23 mouse cellular contexts compared by ENCODE assay signal in genomic region chr7:6958574-6958973, GRCm38 (mm10). TPM values are rescaled to one million over a fixed set of nuclear protein-coding genes. Genes with fewer than 3 reads are reported as not detected.
"Had no signal": no experiment of that assay in that cellular context is flagged by ENCODE, and none has a peak within 500 bp of the region (broad histone marks: within the 10 kb centered on the region; RNA-seq: fewer than 3 reads in every experiment).

No protein-coding gene starts in this region.

- DNase-seq: kidney, adult 9 months; kidney, postnatal 36 days; left cerebral cortex, postnatal 4 days; lung, adult 18-20 months; lung, postnatal 4 days; midbrain, embryonic 14.5 days; retina, postnatal 1 day; right cerebral cortex, postnatal 4 days; spleen, adult 18-20 months; thymus, adult 2 months; thymus, postnatal 25 days had no signal

- H3K9me3 ChIP-seq: limb, embryonic 13.5 days had no signal

- H3K9ac ChIP-seq: limb, embryonic 13.5 days; liver, embryonic 14.5 days had no signal

- H3K4me2 ChIP-seq: limb, embryonic 13.5 days had no signal

- H3K27ac ChIP-seq: kidney, postnatal 0 days; limb, embryonic 13.5 days; liver, embryonic 14.5 days; midbrain, embryonic 10.5 days had no signal

- ATAC-seq: lung, postnatal 0 days had no signal

- H3K4me3 ChIP-seq: limb, embryonic 13.5 days; midbrain, embryonic 10.5 days; myocyte had no signal

- H3K36me3 ChIP-seq: limb, embryonic 13.5 days; midbrain, embryonic 10.5 days had no signal

- H3K27me3 ChIP-seq: limb, embryonic 13.5 days had no signal

- H3K4me1 ChIP-seq: limb, embryonic 13.5 days; midbrain, embryonic 10.5 days had no signal

RNA-seq across cellular contexts. Expression of gene Aurkc, which starts 36.5 kb away (rescaled TPM):
- total RNA-seq: layer of hippocampus, postnatal 14 days; left cerebral cortex, adult 18-20 months; left cerebral cortex, postnatal 4 days; liver, adult 2 months; megakaryocyte, adult 5-6 weeks had no signal
- polyA plus RNA-seq: kidney, postnatal 0 days; limb, embryonic 13.5 days; liver, adult 2 months; midbrain, embryonic 10.5 days; midbrain, embryonic 14.5 days; myocyte; neural tube, embryonic 11.5 days; stomach, embryonic 14.5 days; thymus, adult 2 months had no signal
